Mouse (Mus musculus) lung, embryonic 14.5 days (tissue): ENCODE data around the gene Gnat1. TPM values are rescaled to one million over a fixed set of nuclear protein-coding genes. Genes with fewer than 3 reads are reported as not detected.
"Not testable (repeated sequence)": the region's sequence is repeated elsewhere in the genome, so short reads cannot be mapped to it uniquely, and the experiment has no call there.

Experiments used
- ATAC-seq: fragments of 200-750 bp; cut with Nextera tagmentation; 2 replicates; pipeline ENCODE4 v1.8.0; 2017; ENCODE audit warnings: mild to moderate bottlenecking, moderate TSS enrichment, moderate library complexity; ENCODE audit not compliant: insufficient read depth
- DNase-seq: peaks from one replicate; pipeline ENCODE4 v3.0.0-alpha.2; 2015
- H3K27ac ChIP-seq: fragments of 300-500 bp; sonication (generic); 2 replicates; pipeline ENCODE4 v1.5.1; 2014; ENCODE audit warnings: low read depth, mild to moderate bottlenecking, moderate library complexity
- H3K27me3 ChIP-seq: fragments of 300-500 bp; sonication (generic); 2 replicates; pipeline ENCODE4 v1.6.1; 2014; ENCODE audit warnings: low read length, control low read depth; ENCODE audit not compliant: insufficient read depth
- H3K36me3 ChIP-seq: fragments of 300-500 bp; sonication (generic); 2 replicates; pipeline ENCODE4 v1.6.1; 2014; ENCODE audit warnings: control low read depth; ENCODE audit not compliant: insufficient read depth
- H3K4me1 ChIP-seq: fragments of 300-500 bp; sonication (generic); 2 replicates; pipeline ENCODE4 v1.6.1; 2014; ENCODE audit warnings: antibody characterized with exemption, control low read depth; ENCODE audit not compliant: insufficient read depth
- H3K4me2 ChIP-seq: fragments of 300-500 bp; sonication (generic); 2 replicates; pipeline ENCODE4 v1.6.1; 2014; ENCODE audit warnings: mild to moderate bottlenecking
- H3K4me3 ChIP-seq: fragments of 300-500 bp; sonication (generic); 2 replicates; pipeline ENCODE4 v1.5.1; 2014; ENCODE audit warnings: low read depth, low read length
- H3K9ac ChIP-seq: fragments of 300-500 bp; sonication (generic); 2 replicates; pipeline ENCODE4 v1.6.1; 2014
- H3K9me3 ChIP-seq: fragments of 300-500 bp; sonication (generic); 2 replicates; pipeline ENCODE4 v1.6.1; 2016; ENCODE audit warnings: low read depth, low read length, control low read depth
- CTCF ChIP-seq: IDR thresholded peaks from 2 replicates; pipeline ENCODE4 v1.5.1; 2016; ENCODE audit warnings: antibody characterized with exemption, low read depth
- WGBS: fragments of 180-500 bp; shearing (Covaris S2); extraction: QIAGEN DNeasy Blood & Tissue Kit; methylation state at CpG from one replicate; pipeline ENCODE4 v1.1.7; 2014; 5-methylcytosine and 5-hydroxymethylcytosine counted together
- polyA plus RNA-seq: library from polyadenylated mRNA; unstranded; fragments of >200 nt; fragmentation: Nextera tagmentation; extraction: Ambion mirVana; gene quantifications from 2 replicates; pipeline ENCODE4 v1.2.1, GENCODE M21; 2014

The Gnat1 gene
- polyA plus RNA-seq, 1 experiment from 2014 or later, result 0.89 TPM

DNA sequence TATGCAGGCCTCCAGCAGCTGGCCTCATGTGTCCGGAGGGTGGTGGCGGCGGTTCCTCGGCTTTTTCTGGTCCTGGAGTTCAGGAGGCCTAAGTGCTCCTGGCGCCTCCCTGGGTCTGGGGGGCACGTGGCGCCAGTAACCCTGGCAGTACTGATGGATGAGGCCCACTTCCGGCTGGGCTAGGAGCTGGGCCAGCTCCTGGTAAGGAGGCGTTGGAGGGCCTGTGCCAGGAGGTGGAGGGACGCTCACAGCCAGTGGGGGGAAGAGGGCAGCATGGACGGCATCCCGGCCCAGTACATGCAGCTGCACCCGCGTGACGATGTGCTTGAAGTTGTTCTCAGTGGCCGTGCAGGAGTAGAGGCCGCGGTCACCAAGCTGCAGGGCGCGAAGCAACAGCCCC, 2.9 kb upstream of the Gnat1 start:
- no peaks in the 10 kb centered on the region for H3K4me1 ChIP-seq
- 67% methylated on average over 20 of the region's 20 CpGs for WGBS
- H3K27ac ChIP-seq, result no peak overlapping the region
- H3K36me3 ChIP-seq, result peaks cover 29% of the 10 kb centered on the region
- DNase-seq (peak; percentile 39), ATAC-seq (no peak)
- H3K4me2 ChIP-seq, result no peak overlapping the region
- no peak overlapping the region for H3K9ac ChIP-seq
- no peaks in the 10 kb centered on the region for H3K9me3 ChIP-seq
- peaks cover 3% of the 10 kb centered on the region for H3K27me3 ChIP-seq
- TF ChIP-seq CTCF, result no peak
- H3K4me3 ChIP-seq, result no peak overlapping the region

DNA sequence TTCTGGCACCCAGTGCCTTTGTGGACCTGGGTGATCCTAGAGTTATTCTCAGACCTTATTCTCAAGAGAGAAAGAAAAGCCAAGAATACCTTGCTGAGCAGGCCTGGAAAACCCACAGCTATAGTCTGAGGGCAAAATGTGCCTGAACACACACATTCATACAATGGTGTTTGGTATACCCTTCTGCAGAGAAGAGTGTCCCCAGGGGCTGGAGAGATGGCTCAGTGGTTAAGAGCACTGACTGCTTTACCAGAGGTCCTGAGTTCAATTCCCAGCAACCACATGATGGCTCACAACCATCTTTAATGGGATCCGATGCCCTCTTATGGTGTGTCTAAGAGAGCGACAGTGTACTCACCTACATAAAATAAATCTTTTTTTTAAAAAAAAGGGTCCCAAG, 651 bp downstream of the Gnat1 start:
- TF ChIP-seq CTCF, result no peak
- Histone ChIP-seq H3K27ac (no peak overlapping the region), H3K4me1 (no peaks in the 10 kb centered on the region), H3K9me3 (no peaks in the 10 kb centered on the region), H3K4me2 (no peak overlapping the region), H3K27me3 (peaks cover 31% of the 10 kb centered on the region), H3K9ac (no peak overlapping the region), H3K4me3 (no peak overlapping the region), H3K36me3 (peaks cover 11% of the 10 kb centered on the region; the same call in 1 of the 2 replicates)
- no peak for ATAC-seq
- no peak for DNase-seq
- WGBS, result 90% methylated on average over 2 of the region's 2 CpGs

DNA sequence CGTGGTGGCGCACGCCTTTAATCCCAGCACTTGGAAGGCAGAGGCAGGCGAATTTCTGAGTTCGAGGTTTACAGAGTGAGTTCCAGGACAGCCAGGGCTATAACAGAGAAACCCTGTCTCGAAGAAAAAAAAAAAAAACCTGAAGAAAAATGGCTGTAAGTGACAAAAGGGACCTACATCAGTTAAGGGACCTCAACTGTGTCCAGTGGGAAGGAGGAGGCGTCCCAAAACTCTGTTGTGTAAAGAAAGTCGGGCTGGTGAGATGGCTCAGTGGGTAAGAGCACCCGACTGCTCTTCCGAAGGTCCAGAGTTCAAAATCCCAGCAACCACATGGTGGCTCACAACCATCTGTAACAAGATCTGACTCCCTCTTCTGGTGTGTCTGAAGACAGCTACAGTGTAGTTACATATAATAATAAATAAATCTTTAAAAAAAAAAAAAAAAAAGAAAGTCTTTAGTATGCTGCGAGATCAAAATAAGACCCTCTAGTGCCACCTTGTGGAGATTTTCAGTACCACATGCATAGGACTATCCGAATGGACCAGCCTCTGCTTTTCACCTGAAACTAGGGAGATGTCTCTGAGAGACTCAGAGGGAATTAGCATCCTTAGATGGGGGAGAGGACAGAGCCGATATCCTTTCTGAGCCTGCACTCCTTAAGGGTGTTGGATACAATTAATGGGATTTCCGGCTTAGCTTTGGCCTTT, 1.5 kb downstream of the Gnat1 start:
- not testable (repeated sequence) for H3K9ac ChIP-seq, ATAC-seq, H3K27ac ChIP-seq, H3K4me1 ChIP-seq, H3K4me3 ChIP-seq, H3K9me3 ChIP-seq, H3K36me3 ChIP-seq, H3K4me2 ChIP-seq
- peak; percentile 94 for DNase-seq
- H3K27me3 ChIP-seq, result peaks cover 31% of the 10 kb centered on the region
- TF ChIP-seq CTCF, result peak; percentile 76
- 37% methylated on average over 14 of the region's 14 CpGs for WGBS

DNA sequence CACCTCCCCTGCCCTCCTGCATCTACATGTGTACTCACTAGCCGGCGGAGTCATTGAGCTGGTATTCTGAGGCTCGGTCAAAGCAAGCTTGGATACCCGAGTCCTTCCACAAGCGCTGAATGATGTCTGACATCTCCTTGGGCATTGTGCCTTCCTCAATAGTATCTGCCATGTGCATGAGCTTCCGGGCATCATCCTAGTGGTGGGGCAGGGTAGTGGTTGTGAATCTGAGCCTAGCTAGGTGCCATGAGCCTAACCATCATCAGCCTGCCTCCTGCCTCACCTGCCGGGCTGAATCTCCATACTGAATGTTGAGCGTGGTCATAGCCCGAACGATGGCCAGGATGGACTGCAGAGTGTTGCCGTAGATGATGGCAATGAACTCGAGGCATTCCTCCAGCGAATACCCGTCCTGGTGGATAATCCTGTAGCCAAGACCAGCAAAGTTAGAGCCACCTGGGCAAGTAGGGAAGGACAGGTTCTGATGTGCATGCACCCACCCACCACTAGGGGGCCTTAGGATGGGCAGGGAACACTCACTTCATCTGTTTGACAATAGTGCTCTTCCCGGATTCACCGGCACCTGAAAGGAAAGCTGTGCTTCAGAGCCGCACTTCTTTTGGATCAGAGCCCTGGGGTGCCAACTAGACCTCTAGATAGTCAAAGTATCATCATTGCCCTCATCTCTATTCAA, 2.3 kb downstream of the Gnat1 start:
- DNase-seq, result peak; percentile 67
- Histone ChIP-seq H3K27me3 (peaks cover 31% of the 10 kb centered on the region), H3K4me2 (peak overlapping the region; percentile 60; the same call in 1 of the 2 replicates), H3K9ac (no peak overlapping the region), H3K4me3 (no peak overlapping the region), H3K4me1 (no peaks in the 10 kb centered on the region), H3K9me3 (no peaks in the 10 kb centered on the region), H3K27ac (no peak overlapping the region), H3K36me3 (0 out of 2 replicates have a peak, but pooled peaks cover under 1% of the 10 kb centered on the region)
- WGBS, result 20% methylated on average over 17 of the region's 17 CpGs
- peak; percentile 86 for TF ChIP-seq CTCF
- ATAC-seq, result no peak

DNA sequence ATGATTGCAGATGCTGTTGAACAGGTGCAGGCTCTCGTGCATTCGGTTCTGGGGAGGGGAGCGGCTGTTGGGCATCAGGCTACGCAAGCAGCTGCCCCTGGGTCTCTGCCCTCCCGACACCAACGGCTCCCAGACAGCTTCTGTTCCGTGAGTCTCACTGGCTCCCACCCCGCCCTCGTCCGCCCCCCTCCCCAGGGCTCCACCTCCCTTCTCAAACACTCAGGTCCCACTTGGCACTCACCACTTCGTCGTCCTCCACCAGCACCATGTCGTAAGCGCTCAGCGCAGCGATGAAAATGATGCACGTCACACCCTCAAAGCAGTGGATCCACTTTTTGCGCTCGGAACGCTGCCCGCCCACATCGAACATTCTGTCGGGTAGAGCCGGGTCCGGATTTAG, 3.2 kb downstream of the Gnat1 start:
- Histone ChIP-seq H3K4me3 (peak overlapping the region; percentile 27), H3K9me3 (no peaks in the 10 kb centered on the region), H3K27me3 (peaks cover 31% of the 10 kb centered on the region), H3K36me3 (no peaks in the 10 kb centered on the region), H3K9ac (peak overlapping the region; percentile 33), H3K4me1 (no peaks in the 10 kb centered on the region), H3K27ac (no peak overlapping the region), H3K4me2 (peak overlapping the region; percentile 60)
- peak; percentile 44 for ATAC-seq
- WGBS, result 1% methylated on average over 25 of the region's 25 CpGs
- peak; percentile 49 for DNase-seq
- no peak for TF ChIP-seq CTCF

DNA sequence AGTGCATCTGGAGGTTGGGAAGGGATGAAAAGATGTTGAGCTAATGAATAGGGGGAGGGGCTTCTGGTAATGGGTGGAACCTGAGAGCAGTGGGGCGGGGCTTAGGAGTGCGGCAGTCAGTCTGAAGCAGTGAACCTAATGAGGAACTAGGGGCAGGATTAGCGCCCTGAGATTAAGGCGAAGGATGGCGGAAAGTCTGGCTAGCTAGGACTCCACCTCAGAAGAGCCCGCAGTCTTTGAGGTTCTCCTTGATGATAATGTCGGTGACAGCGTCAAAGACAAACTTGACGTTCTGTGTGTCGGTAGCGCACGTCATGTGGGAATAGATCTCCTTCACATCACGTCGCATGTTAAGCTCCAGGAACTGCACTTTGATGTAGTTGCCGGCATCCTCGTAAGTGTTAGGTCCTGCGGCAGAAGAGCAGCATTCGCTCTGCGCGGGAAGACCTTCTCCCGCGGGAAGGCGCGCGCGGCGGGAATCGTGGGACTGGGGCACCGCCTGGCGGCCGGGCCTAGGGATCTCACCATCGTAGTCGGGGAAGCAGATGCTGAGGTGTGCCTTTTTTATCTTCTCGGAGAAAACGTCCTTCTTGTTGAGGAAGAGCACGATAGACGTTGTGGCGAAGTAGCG, 3.7 kb downstream of the Gnat1 start:
- DNase-seq (peak; percentile 86), ATAC-seq (peak; percentile 66)
- Histone ChIP-seq H3K4me3 (peak overlapping the region; percentile 27), H3K9me3 (no peaks in the 10 kb centered on the region), H3K4me1 (no peaks in the 10 kb centered on the region), H3K27ac (no peak overlapping the region), H3K9ac (peak overlapping the region; percentile 26), H3K27me3 (peaks cover 31% of the 10 kb centered on the region), H3K4me2 (peak overlapping the region; percentile 60), H3K36me3 (no peaks in the 10 kb centered on the region)
- WGBS, result 1% methylated on average over 39 of the region's 39 CpGs
- TF ChIP-seq CTCF, result peak; percentile 91
